Comparison of ENCODE assay signal across 8 mouse cellular contexts in genomic region chr9:30921261-30922103, GRCm38 (mm10). TPM values are rescaled to one million over a fixed set of nuclear protein-coding genes. Genes with fewer than 3 reads are reported as not detected.
DNase-seq lines count a peak whose midpoint lies in the region; ATAC-seq and TF ChIP-seq lines count a peak whose summit lies in the region.

No protein-coding gene starts in this region.

- H3K27me3 ChIP-seq in cerebellum, adult 2 months (ENCODE audit: control insufficient read depth, insufficient read depth, low read length) = no peaks in the 10 kb centered on the region
- H3K27me3 ChIP-seq in heart, embryonic 13.5 days (replicated peaks) = peaks cover 24% of the 10 kb centered on the region
- peaks cover 35% of the 10 kb centered on the region for H3K27me3 ChIP-seq in liver, embryonic 13.5 days

- H3K9ac ChIP-seq in ES-E14 (ENCODE audit: insufficient read depth, low read depth, low read length, poor library complexity, severe bottlenecking) = peak overlapping the region; percentile 58
- H3K9ac ChIP-seq in heart, embryonic 13.5 days = peak overlapping the region; percentile 84
- 0 out of 2 replicates have a peak overlapping the region, but pooled peaks have one; percentile 9 for H3K9ac ChIP-seq in liver, embryonic 13.5 days

- H3K4me1 ChIP-seq in cerebellum, adult 2 months (ENCODE audit: control insufficient read depth, insufficient read depth, low read length) = no peaks in the 10 kb centered on the region; the same call in 1 of the 2 replicates
- peaks cover 0 to 3% of the 10 kb centered on the region in 2 experiments; a peak in 1 of 4 replicates for H3K4me1 ChIP-seq in ES-E14 (ENCODE audit: control insufficient read depth in 2 of 2, insufficient read depth in 2 of 2, low read length in 2 of 2, poor library complexity in 1 of 2)
- peaks cover 52% of the 10 kb centered on the region for H3K4me1 ChIP-seq in heart, embryonic 13.5 days
- no peaks in the 10 kb centered on the region for H3K4me1 ChIP-seq in liver, embryonic 13.5 days (replicated peaks)

- TF ChIP-seq CTCF in cerebellum, adult 2 months (IDR thresholded peaks at IDR 0.05; ENCODE audit: borderline replicate concordance, insufficient read depth, low read depth, low read length) = no peak

- no peak for DNase-seq in cerebellum, adult 2 months
- DNase-seq in ES-E14 (ENCODE audit: low read depth, low spot score) = peak; percentile 11
- no peak for DNase-seq in liver, embryonic 13.5 days
- no peak for DNase-seq in natural killer cell, adult 2 months (ENCODE audit: low spot score in 2 of 2)
- DNase-seq in yolk sac, embryonic 10.5 days (ENCODE audit: low spot score) = no peak
- no peak for DNase-seq in spleen, adult 18-20 months

- H3K4me3 ChIP-seq in cerebellum, adult 2 months (replicated peaks; ENCODE audit: insufficient read depth, low read depth, low read length) = peak overlapping the region; percentile 30
- H3K4me3 ChIP-seq in ES-E14 (ENCODE audit: insufficient read depth in 1 of 2, low read depth in 1 of 2, low read length in 2 of 2, poor library complexity in 1 of 2, severe bottlenecking in 1 of 2) = peak overlapping the region; percentile 61 to 71
- H3K4me3 ChIP-seq in heart, embryonic 13.5 days = peak overlapping the region; percentile 76
- peak overlapping the region; percentile 44 for H3K4me3 ChIP-seq in liver, embryonic 13.5 days (replicated peaks)

- no peak overlapping the region for H3K27ac ChIP-seq in cerebellum, adult 2 months (ENCODE audit: insufficient read depth, low read length)
- H3K27ac ChIP-seq in ES-E14 (ENCODE audit: insufficient read depth, low read depth, low read length, poor library complexity, severe bottlenecking) = no peak overlapping the region
- H3K27ac ChIP-seq in heart, embryonic 13.5 days (replicated peaks) = peak overlapping the region; percentile 57
- H3K27ac ChIP-seq in liver, embryonic 13.5 days = no peak overlapping the region

- ATAC-seq in cerebellum, adult (ENCODE audit: insufficient number of reproducible peaks, low FRiP score, low TSS enrichment) = no peak
- ATAC-seq in heart, embryonic 13.5 days (ENCODE audit: extremely low read depth, insufficient number of reproducible peaks, low FRiP score, low TSS enrichment) = no peak
- no peak for ATAC-seq in liver, embryonic 13.5 days (ENCODE audit: low read depth)

- WGBS in cerebellum, adult 2 months = 4% methylated on average over 56 of the region's 56 CpGs
- 2% methylated on average over 56 of the region's 56 CpGs for WGBS in heart, embryonic 13.5 days
- 7% methylated on average over 56 of the region's 56 CpGs for WGBS in liver, embryonic 13.5 days (ENCODE audit: insufficient replicate concordance)

- no peaks in the 10 kb centered on the region for H3K9me3 ChIP-seq in ES-E14 (ENCODE audit: control insufficient read depth, insufficient read depth, low read depth, low read length)
- H3K9me3 ChIP-seq in heart, embryonic 13.5 days = no peaks in the 10 kb centered on the region
- no peaks in the 10 kb centered on the region for H3K9me3 ChIP-seq in liver, embryonic 13.5 days (replicated peaks)

- in situ Hi-C loops in ES-E14 (cut with MboI; ENCODE audit: low sequenced_read_pairs in 2 of 2, unreplicated experiment in 2 of 2) = no loop called here

- H3K36me3 ChIP-seq in ES-E14 (ENCODE audit: control insufficient read depth, insufficient read depth, low read length, poor library complexity, severe bottlenecking) = no peaks in the 10 kb centered on the region
- peaks cover 8% of the 10 kb centered on the region; the same call in 1 of the 2 replicates for H3K36me3 ChIP-seq in heart, embryonic 13.5 days
- H3K36me3 ChIP-seq in liver, embryonic 13.5 days = no peaks in the 10 kb centered on the region

- peak overlapping the region; percentile 94 for H3K4me2 ChIP-seq in heart, embryonic 13.5 days
- peak overlapping the region; percentile 57 for H3K4me2 ChIP-seq in liver, embryonic 13.5 days

- no peak for TF ChIP-seq POLR2A in cerebellum, adult 2 months (IDR thresholded peaks at IDR 0.05; ENCODE audit: borderline replicate concordance, insufficient read depth, low read length)

TF ChIP-seq in ES-E14, 5 proteins besides CTCF, POLR2A, EP300 and RAD21:
- TF ChIP-seq MAFK (IDR thresholded peaks at IDR 0.05; ENCODE audit: insufficient read depth, low read depth, low read length) (no peak), HCFC1 (IDR thresholded peaks at IDR 0.05; ENCODE audit: borderline replicate concordance, insufficient read depth, low read length) (no peak), ZC3H11A (IDR thresholded peaks at IDR 0.05; ENCODE audit: borderline replicate concordance, low read depth, low read length) (no peak), CHD2 (IDR thresholded peaks at IDR 0.05; ENCODE audit: low read depth, low read length) (no peak), ZNF384 (IDR thresholded peaks at IDR 0.05; ENCODE audit: low read depth, low read length) (no peak)

RNA-seq across cellular contexts. Expression of gene Adamts15, which starts 0.8 kb away (rescaled TPM):
- polyA plus RNA-seq in cerebellum, adult 2 months (2012; rRNA removed) = 5.6 and 6.4 TPM in 2 replicates
- total RNA-seq in ES-E14 (2012; rRNA removed) = 2.0 and 2.4 TPM in 2 replicates
- 7.9 and 9.0 TPM in 2 replicates for polyA plus RNA-seq in heart, embryonic 13.5 days (2015; fragmentation: Nextera tagmentation; extraction: Ambion mirVana)
- polyA plus RNA-seq in liver, embryonic 13.5 days (2015; fragmentation: Nextera tagmentation; extraction: Ambion mirVana) = 0.80 and 0.82 TPM in 2 replicates

RNA-seq across cellular contexts. Expression of gene Adamts8, which starts 20.9 kb away (rescaled TPM):
- 1.1 and 1.4 TPM in 2 replicates for polyA plus RNA-seq in cerebellum, adult 2 months (2012; rRNA removed)
- total RNA-seq in ES-E14 (2012; rRNA removed) = 5.4 and 5.9 TPM in 2 replicates
- polyA plus RNA-seq in heart, embryonic 13.5 days (2015; fragmentation: Nextera tagmentation; extraction: Ambion mirVana) = 8.1 and 8.7 TPM in 2 replicates
- 0.07 and 0.10 TPM in 2 replicates for polyA plus RNA-seq in liver, embryonic 13.5 days (2015; fragmentation: Nextera tagmentation; extraction: Ambion mirVana)

Comparison
In these comparisons a context has a peak if more than half of its experiments do, and no peak if none do; other contexts are left out.
1. H3K9ac ChIP-seq: peak in every context shown above with its lines; median percentile 84 in heart, embryonic 13.5 days; 58 in ES-E14; 9 in liver, embryonic 13.5 days.